Mouse (Mus musculus) frontal cortex, postnatal 14 days (tissue): ENCODE results near the gene Isoc2b.
"Not testable (repeated sequence)": the region's sequence is repeated elsewhere in the genome, so short reads cannot be mapped to it uniquely, and the experiment has no call there.

Experiments used
- DNase-seq, 2 experiments: peaks; one replicate each; pipeline ENCODE4 v3.0.0; 2022; ENCODE audit warnings: low spot score in 2 of 2

Isoc2b gene

GRCm38 (mm10) chr7:4835631-4836327 lies 34.3 kb downstream of the Isoc2b start:
- DNase-seq, result no peak

- DNase-seq, result no peak
These were observed 39.6 kb downstream of the Isoc2b start for GRCm38 (mm10) chr7:4830476-4830875.

- no peak for DNase-seq
These were observed 44.7 kb downstream of the Isoc2b start for GRCm38 (mm10) chr7:4825365-4825764.

- DNase-seq, result no peak
These were observed 47.7 kb downstream of the Isoc2b start for GRCm38 (mm10) chr7:4822162-4822907.

GRCm38 (mm10) chr7:4821690-4822089 lies 48.4 kb downstream of the Isoc2b start:
- DNase-seq, result no peak

GRCm38 (mm10) chr7:4820925-4821324 lies 49.1 kb downstream of the Isoc2b start:
- not testable (repeated sequence) for DNase-seq

GRCm38 (mm10) chr7:4816559-4816958 lies 53.5 kb downstream of the Isoc2b start:
- no peak for DNase-seq

GRCm38 (mm10) chr7:4813105-4813791 lies 56.8 kb downstream of the Isoc2b start:
- no peak for DNase-seq

- DNase-seq, result peak; percentile 97 to 99
These were observed 57.6 kb downstream of the Isoc2b start, which contains the start of gene Ube2s for GRCm38 (mm10) chr7:4812303-4813104. Gene Ube2s (minus strand): TSS chr7:4812590.

- peak in 1 of 2 experiments; percentile 37 for DNase-seq
These were observed 58.2 kb downstream of the Isoc2b start for GRCm38 (mm10) chr7:4811842-4812302.

GRCm38 (mm10) chr7:4811131-4811530 lies 58.9 kb downstream of the Isoc2b start:
- not testable (repeated sequence) for DNase-seq

GRCm38 (mm10) chr7:4806716-4807115 lies 63.3 kb downstream of the Isoc2b start:
- no peak for DNase-seq

- DNase-seq, result no peak
These were observed 67.8 kb downstream of the Isoc2b start for GRCm38 (mm10) chr7:4802247-4802646.

GRCm38 (mm10) chr7:4795767-4796433 lies 74.2 kb downstream of the Isoc2b start:
- DNase-seq, result no peak
